Mouse (Mus musculus) central nervous system, embryonic 18 days (tissue): ENCODE results near the gene P2rx5. TPM values are rescaled to one million over a fixed set of nuclear protein-coding genes. Genes with fewer than 3 reads are reported as not detected.

ENCODE experiments used
- polyA plus RNA-seq: library from polyadenylated mRNA; depleted of rRNA; stranded (reverse); fragments of >200 nt; gene quantifications from 2 replicates; pipeline ENCODE4 v1.2.3, GENCODE M21; 2012; rRNA removed

The P2rx5 gene
- 0.75 and 1.1 TPM in 2 replicates for polyA plus RNA-seq

DNA sequence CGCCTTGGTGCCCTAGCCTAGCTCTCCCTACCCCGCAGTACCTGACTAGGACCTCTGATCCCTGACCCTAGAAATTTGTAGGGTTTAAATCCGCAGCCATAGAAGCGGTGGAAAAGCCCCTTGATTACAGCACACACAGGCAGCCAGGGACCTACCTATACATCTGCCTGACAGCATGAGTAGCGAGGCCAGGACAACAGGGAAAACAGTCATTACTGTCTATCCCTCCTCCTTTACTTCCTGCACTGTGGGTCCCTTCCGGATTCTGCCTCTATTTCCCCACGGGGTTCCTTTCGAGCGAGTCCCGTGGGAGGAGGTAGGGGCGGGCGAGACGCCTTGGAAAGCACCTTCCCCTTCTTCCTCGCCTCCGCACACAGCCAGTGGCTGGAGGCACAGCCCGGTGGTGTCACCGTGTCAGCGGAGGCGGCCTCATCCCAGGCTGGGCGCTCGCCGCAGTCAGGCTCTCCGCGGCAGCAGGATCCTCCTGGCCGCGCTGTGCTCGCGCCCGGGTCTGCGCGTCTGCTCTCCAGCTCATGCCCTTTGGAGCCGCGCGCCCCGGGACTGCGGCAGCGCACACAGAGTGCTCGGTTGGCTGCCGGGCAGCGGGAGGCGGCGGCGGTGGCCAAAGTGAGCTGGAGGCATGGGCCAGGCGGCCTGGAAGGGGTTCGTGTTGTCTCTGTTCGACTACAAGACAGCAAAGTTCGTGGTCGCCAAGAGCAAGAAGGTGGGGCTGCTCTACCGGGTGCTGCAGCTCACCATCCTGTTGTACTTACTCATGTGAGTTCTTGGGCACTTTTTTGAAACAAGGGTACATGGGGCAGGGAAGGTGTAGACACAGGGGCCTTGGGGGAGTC is at the start of gene P2rx5:
TSS of gene P2rx5 (plus strand) at position 465 of the 854 bp plus-strand sequence.

DNA sequence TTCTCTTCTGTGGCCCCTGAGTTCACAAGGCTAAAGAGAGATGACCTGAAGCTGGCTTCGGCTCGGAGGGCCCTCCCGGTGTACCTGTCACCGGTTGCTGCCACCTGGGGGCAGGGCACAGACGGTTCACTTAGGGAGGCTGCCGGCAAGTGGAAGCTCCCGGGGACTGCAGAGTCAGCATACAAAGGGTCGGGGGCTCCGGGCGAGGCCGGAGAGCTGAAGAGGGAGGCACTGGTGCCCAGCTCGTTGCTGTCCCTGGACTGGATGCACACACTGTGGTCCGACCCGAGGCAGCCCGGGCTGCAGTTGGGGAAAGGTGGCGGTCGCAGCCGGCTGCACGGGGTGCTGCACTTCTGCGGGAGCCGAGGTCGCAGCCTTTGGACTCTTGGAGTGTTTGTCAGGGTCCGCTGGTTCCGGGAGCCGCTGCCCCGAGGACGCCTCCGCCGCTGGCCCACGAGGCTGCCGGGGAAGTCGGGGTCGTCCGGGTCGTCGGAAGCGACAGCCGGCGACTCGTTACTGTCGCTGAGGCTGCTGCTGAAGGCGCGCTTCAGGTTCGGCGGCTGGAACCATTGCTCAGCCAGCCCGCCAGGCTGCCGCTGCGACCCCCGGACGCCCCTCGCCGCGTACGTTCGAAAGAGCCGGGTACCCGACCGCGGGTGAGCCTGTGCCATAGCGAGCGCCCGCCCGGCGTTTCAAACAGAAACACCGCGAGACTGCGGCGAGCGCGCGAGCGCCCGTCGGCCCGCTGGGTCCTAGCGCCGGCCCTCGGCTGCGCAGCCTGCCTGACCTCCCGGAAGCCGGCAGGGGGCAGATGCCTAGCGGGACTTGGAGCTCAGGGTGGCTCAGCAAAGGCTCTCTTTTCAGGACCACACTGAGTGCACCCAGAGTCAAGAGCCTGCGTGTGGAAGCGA is 22.4 kb upstream of the P2rx5 start, which contains the start of gene Haspin:
TSS of gene Haspin (minus strand) at position 704 of the 911 bp plus-strand sequence.

DNA sequence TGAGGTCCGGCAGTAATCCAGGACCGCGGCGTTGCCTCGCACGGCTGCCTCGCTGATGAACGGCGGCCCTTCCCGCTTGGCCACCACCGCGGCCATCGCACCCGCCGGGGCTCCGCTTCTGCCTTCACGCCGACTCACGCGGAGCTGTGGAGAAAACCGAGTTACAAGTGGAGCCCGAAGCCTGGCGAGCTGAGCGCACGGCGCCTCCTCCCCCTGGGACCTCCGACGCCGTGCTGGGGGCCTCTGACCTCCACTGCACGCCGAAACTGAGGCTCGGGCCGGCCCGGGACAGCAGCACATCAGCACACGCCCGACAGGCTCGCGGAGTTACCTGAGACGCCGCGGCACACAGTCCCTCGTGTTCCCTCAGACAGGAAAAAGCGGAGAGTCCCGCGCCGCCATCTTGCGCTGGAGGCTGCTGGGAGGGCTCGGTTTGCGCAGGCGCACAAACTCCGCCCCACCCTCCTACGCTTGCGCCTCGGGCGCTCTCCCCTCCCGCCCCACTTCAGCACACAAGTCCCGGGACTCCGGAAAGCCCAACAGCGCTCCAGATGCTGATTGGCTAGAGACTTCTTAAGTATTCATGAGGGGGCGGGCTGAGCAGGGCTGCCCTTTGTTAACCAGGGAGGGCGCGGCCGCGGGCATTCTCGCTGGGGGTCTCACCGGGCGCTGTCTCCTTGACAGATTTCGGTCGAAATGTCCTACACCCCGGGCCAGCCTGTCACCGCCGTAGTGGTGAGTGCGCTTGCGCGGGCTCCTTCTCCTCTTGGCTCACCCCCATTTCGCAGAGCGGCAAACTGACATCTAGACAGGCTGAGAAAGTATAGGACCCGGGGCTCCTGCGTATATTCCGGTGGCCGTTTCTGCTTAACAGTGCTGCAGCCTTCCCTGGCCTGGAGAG is 16.6 kb downstream of the P2rx5 start, which contains the start of the genes Emc6 and Tax1bp3:
TSS of gene Emc6 (minus strand) at position 430 of the 901 bp plus-strand sequence.
TSS of gene Tax1bp3 (plus strand) at position 476 of the 901 bp plus-strand sequence.

DNA sequence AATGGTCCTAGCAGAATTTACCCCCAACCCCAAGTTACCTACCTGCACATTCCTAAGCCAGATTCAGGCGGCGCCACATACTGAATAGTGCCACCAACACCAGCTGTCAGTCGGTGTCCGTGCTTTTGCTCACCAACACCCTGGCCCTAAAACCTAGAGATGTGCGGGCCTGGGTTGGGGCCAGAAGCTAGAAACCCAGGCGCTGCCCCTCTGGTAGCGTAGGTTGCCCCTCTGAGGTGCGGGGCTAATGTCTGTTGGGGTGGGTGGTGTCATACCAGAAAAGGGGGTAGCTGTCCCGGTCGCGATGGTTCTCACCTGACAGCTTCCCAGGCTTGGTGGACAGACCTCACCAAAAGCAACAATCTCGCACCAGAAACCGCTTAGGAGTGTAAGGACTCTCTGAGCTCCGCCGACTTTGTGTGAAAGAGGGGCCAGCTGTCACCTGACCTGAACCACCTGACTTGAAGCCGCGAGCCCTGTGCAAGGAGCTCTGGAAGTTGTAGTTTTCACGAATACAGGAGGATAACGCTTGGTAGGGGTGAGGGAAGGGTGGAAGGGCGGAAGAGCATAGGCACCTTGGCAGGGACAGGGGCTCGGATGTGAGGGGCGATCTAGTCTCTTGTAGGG is 38.5 kb downstream of the P2rx5 start, which contains the start of gene Ctns:
TSS of gene Ctns (minus strand) at position 440 of the 627 bp plus-strand sequence.

DNA sequence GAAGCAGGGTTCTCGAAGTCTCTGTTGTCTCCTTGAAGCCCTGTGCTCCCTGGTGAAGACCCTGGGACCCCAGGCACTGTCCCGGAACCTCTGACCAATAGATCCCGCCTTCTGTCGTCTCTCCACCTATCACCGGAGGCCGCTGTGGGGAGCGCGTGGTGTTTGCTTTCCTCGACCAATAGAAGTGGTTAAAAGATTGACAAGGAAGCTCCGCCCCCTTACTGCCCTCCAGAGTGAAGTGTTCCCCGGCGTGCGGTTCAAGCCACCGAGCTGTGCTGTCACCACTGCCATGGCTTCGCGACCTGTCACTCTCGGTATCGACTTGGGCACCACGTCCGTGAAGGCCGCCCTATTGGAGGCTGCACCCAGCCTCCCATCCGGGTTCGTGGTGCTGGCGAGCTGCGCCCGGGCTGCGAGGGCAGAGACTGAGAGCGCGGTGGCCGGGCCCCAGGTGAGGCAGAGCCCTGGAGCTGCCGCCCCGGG is 39.0 kb downstream of the P2rx5 start, which contains the start of gene Shpk:
TSS of gene Shpk (plus strand) at position 231 of the 483 bp plus-strand sequence.

Other genes with a start within 250 kb of the P2rx5 start
- 1.3 and 1.7 TPM in 2 replicates for gene Atp2a3, start 199.3 kb upstream of the P2rx5 start, polyA plus RNA-seq
- 0.24 and 0.25 TPM in 2 replicates for gene P2rx1, start 161.3 kb upstream of the P2rx5 start, polyA plus RNA-seq
- 28.6 and 30.8 TPM in 2 replicates for gene Camkk1, start 141.4 kb upstream of the P2rx5 start, polyA plus RNA-seq
- 5.4 and 5.5 TPM in 2 replicates for gene Ncbp3, start 112.6 kb upstream of the P2rx5 start, polyA plus RNA-seq
- 0.12 and 0.14 TPM in 2 replicates for gene Itgae, start 69.8 kb upstream of the P2rx5 start, polyA plus RNA-seq
- 0.95 and 1.3 TPM in 2 replicates for gene Haspin, start 22.1 kb upstream of the P2rx5 start, polyA plus RNA-seq
- gene Emc6, start 16.6 kb downstream of the P2rx5 start, polyA plus RNA-seq, result 91.8 and 93.2 TPM in 2 replicates
- gene Tax1bp3, start 16.7 kb downstream of the P2rx5 start, polyA plus RNA-seq, result 80.0 and 80.1 TPM in 2 replicates
- gene Ctns, start 38.6 kb downstream of the P2rx5 start, polyA plus RNA-seq, result 21.3 and 21.5 TPM in 2 replicates
- gene Shpk, start 39.0 kb downstream of the P2rx5 start, polyA plus RNA-seq, result 2.0 and 2.4 TPM in 2 replicates
- 0.19 and 0.64 TPM in 2 replicates for gene Trpv1, start 73.9 kb downstream of the P2rx5 start, polyA plus RNA-seq
- 0.30 and 0.37 TPM in 2 replicates for gene Trpv3, start 107.0 kb downstream of the P2rx5 start, polyA plus RNA-seq
- 2.5 and 2.6 TPM in 2 replicates for gene Aspa, start 169.2 kb downstream of the P2rx5 start, polyA plus RNA-seq
- gene Gm49340, start 169.3 kb downstream of the P2rx5 start, polyA plus RNA-seq, result not detected in 2 replicates
- 0.05 TPM in 1 of 2 replicates, not detected in the other for gene Spata22, start 169.3 kb downstream of the P2rx5 start, polyA plus RNA-seq
- not detected in 2 replicates for gene Olfr20, start 190.4 kb downstream of the P2rx5 start, polyA plus RNA-seq
- gene Olfr376, start 210.8 kb downstream of the P2rx5 start, polyA plus RNA-seq, result not detected in 2 replicates
- gene Olfr1, start 239.2 kb downstream of the P2rx5 start, polyA plus RNA-seq, result not detected in 2 replicates